Mouse (Mus musculus): ENCODE measurements around the gene Arpc5l. TPM values are rescaled to one million over a fixed set of nuclear protein-coding genes. Genes with fewer than 3 reads are reported as not detected.

The Arpc5l gene
- polyA plus RNA-seq, 1 experiment from 2014 or later, result 144 TPM

GRCm38 (mm10) chr2:38975181-38975580 is 30.0 kb upstream of the Arpc5l start:
- 86% methylated on average over 3 of the region's 3 CpGs for WGBS
- Histone ChIP-seq H3K4me2 (ENCODE audit: low read length) (no peak overlapping the region), H3K9me3 (ENCODE audit: control insufficient read depth, low read length) (no peaks in the 10 kb centered on the region), H3K4me3 (replicated peaks; ENCODE audit: low read depth, low read length) (no peak overlapping the region), H3K4me1 (ENCODE audit: control insufficient read depth, insufficient read depth, low read length) (no peaks in the 10 kb centered on the region), H3K9ac (replicated peaks; ENCODE audit: low read length) (no peak overlapping the region), H3K27ac (replicated peaks; ENCODE audit: low read depth, low read length) (no peak overlapping the region), H3K27me3 (ENCODE audit: control insufficient read depth, insufficient read depth, low read length) (no peaks in the 10 kb centered on the region), H3K36me3 (ENCODE audit: control insufficient read depth, insufficient read depth, low read length) (no peaks in the 10 kb centered on the region)
- ATAC-seq (ENCODE audit: low FRiP score, low TSS enrichment) (no peak), DNase-seq (no peak)

GRCm38 (mm10) chr2:38975941-38976805 is 29.0 kb upstream of the Arpc5l start:
- ATAC-seq (ENCODE audit: low FRiP score, low TSS enrichment), result no peak
- Histone ChIP-seq H3K9ac (replicated peaks; ENCODE audit: low read length) (no peak overlapping the region), H3K27ac (replicated peaks; ENCODE audit: low read depth, low read length) (no peak overlapping the region), H3K36me3 (ENCODE audit: control insufficient read depth, insufficient read depth, low read length) (no peaks in the 10 kb centered on the region), H3K4me2 (ENCODE audit: low read length) (no peak overlapping the region), H3K9me3 (ENCODE audit: control insufficient read depth, low read length) (no peaks in the 10 kb centered on the region), H3K27me3 (ENCODE audit: control insufficient read depth, insufficient read depth, low read length) (no peaks in the 10 kb centered on the region), H3K4me3 (replicated peaks; ENCODE audit: low read depth, low read length) (no peak overlapping the region), H3K4me1 (ENCODE audit: control insufficient read depth, insufficient read depth, low read length) (no peaks in the 10 kb centered on the region)
- DNase-seq, result no peak
- 84% methylated on average over 21 of the region's 21 CpGs for WGBS

GRCm38 (mm10) chr2:38977837-38978236 is 27.3 kb upstream of the Arpc5l start:
- WGBS, result 66% methylated on average over 4 of the region's 4 CpGs
- no peak for ATAC-seq (ENCODE audit: low FRiP score, low TSS enrichment)

GRCm38 (mm10) chr2:38983456-38983855 is 21.7 kb upstream of the Arpc5l start:
- no peaks in the 10 kb centered on the region for H3K27me3 ChIP-seq (ENCODE audit: control insufficient read depth, insufficient read depth, low read length)
- no peak overlapping the region for H3K4me2 ChIP-seq (ENCODE audit: low read length)
- no peak for ATAC-seq (ENCODE audit: low FRiP score, low TSS enrichment)
- no peak for DNase-seq
- H3K4me3 ChIP-seq (replicated peaks; ENCODE audit: low read depth, low read length), result no peak overlapping the region
- no peaks in the 10 kb centered on the region for H3K36me3 ChIP-seq (ENCODE audit: control insufficient read depth, insufficient read depth, low read length)
- H3K4me1 ChIP-seq (ENCODE audit: control insufficient read depth, insufficient read depth, low read length), result no peaks in the 10 kb centered on the region
- H3K27ac ChIP-seq (replicated peaks; ENCODE audit: low read depth, low read length), result no peak overlapping the region
- H3K9ac ChIP-seq (replicated peaks; ENCODE audit: low read length), result no peak overlapping the region
- no peaks in the 10 kb centered on the region; the same call in 1 of the 2 replicates for H3K9me3 ChIP-seq (ENCODE audit: control insufficient read depth, low read length)
- 97% methylated on average over 2 of the region's 2 CpGs for WGBS

More at GRCm38 (mm10) chr2:38977837-38978236, 27.3 kb upstream of the Arpc5l start:
- H3K9me3 ChIP-seq (ENCODE audit: control insufficient read depth, low read length), result no peaks in the 10 kb centered on the region
- H3K9ac ChIP-seq (replicated peaks; ENCODE audit: low read length), result no peak overlapping the region
- no peak for DNase-seq
- no peak overlapping the region for H3K4me2 ChIP-seq (ENCODE audit: low read length)
- H3K36me3 ChIP-seq (ENCODE audit: control insufficient read depth, insufficient read depth, low read length), result no peaks in the 10 kb centered on the region
- H3K4me3 ChIP-seq (replicated peaks; ENCODE audit: low read depth, low read length), result no peak overlapping the region
- no peaks in the 10 kb centered on the region for H3K4me1 ChIP-seq (ENCODE audit: control insufficient read depth, insufficient read depth, low read length)
- no peaks in the 10 kb centered on the region for H3K27me3 ChIP-seq (ENCODE audit: control insufficient read depth, insufficient read depth, low read length)
- no peak overlapping the region for H3K27ac ChIP-seq (replicated peaks; ENCODE audit: low read depth, low read length)

GRCm38 (mm10) chr2:38986580-38986979 is 18.6 kb upstream of the Arpc5l start:
- Histone ChIP-seq H3K9me3 (ENCODE audit: control insufficient read depth, low read length) (no peaks in the 10 kb centered on the region; the same call in 1 of the 2 replicates), H3K27ac (replicated peaks; ENCODE audit: low read depth, low read length) (no peak overlapping the region), H3K4me2 (ENCODE audit: low read length) (no peak overlapping the region), H3K4me1 (ENCODE audit: control insufficient read depth, insufficient read depth, low read length) (no peaks in the 10 kb centered on the region), H3K4me3 (replicated peaks; ENCODE audit: low read depth, low read length) (no peak overlapping the region), H3K27me3 (ENCODE audit: control insufficient read depth, insufficient read depth, low read length) (no peaks in the 10 kb centered on the region), H3K9ac (replicated peaks; ENCODE audit: low read length) (no peak overlapping the region), H3K36me3 (ENCODE audit: control insufficient read depth, insufficient read depth, low read length) (no peaks in the 10 kb centered on the region)
- no peak for ATAC-seq (ENCODE audit: low FRiP score, low TSS enrichment)
- no peak for DNase-seq
- 86% methylated on average over 3 of the region's 3 CpGs for WGBS

- ATAC-seq (ENCODE audit: low FRiP score, low TSS enrichment) (no peak), DNase-seq (no peak)
- Histone ChIP-seq H3K27ac (replicated peaks; ENCODE audit: low read depth, low read length) (no peak overlapping the region), H3K9ac (replicated peaks; ENCODE audit: low read length) (no peak overlapping the region), H3K4me2 (ENCODE audit: low read length) (no peak overlapping the region), H3K9me3 (ENCODE audit: control insufficient read depth, low read length) (no peaks in the 10 kb centered on the region; the same call in 1 of the 2 replicates), H3K4me1 (ENCODE audit: control insufficient read depth, insufficient read depth, low read length) (no peaks in the 10 kb centered on the region), H3K27me3 (ENCODE audit: control insufficient read depth, insufficient read depth, low read length) (no peaks in the 10 kb centered on the region), H3K4me3 (replicated peaks; ENCODE audit: low read depth, low read length) (no peak overlapping the region), H3K36me3 (ENCODE audit: control insufficient read depth, insufficient read depth, low read length) (no peaks in the 10 kb centered on the region)
- WGBS, result 75% methylated on average over 1 of the region's 1 CpGs
These were observed 17.8 kb upstream of the Arpc5l start for GRCm38 (mm10) chr2:38987371-38987770.

GRCm38 (mm10) chr2:38987803-38988510 is 17.2 kb upstream of the Arpc5l start:
- Histone ChIP-seq H3K27ac (replicated peaks; ENCODE audit: low read depth, low read length) (no peak overlapping the region), H3K4me2 (ENCODE audit: low read length) (no peak overlapping the region), H3K4me1 (ENCODE audit: control insufficient read depth, insufficient read depth, low read length) (no peaks in the 10 kb centered on the region), H3K9ac (replicated peaks; ENCODE audit: low read length) (no peak overlapping the region), H3K4me3 (replicated peaks; ENCODE audit: low read depth, low read length) (no peak overlapping the region), H3K27me3 (ENCODE audit: control insufficient read depth, insufficient read depth, low read length) (no peaks in the 10 kb centered on the region), H3K36me3 (ENCODE audit: control insufficient read depth, insufficient read depth, low read length) (no peaks in the 10 kb centered on the region), H3K9me3 (ENCODE audit: control insufficient read depth, low read length) (no peaks in the 10 kb centered on the region; the same call in 1 of the 2 replicates)
- 84% methylated on average over 6 of the region's 6 CpGs for WGBS
- ATAC-seq (ENCODE audit: low FRiP score, low TSS enrichment) (no peak), DNase-seq (no peak)

GRCm38 (mm10) chr2:38988929-38989328 is 16.2 kb upstream of the Arpc5l start:
- Histone ChIP-seq H3K27ac (replicated peaks; ENCODE audit: low read depth, low read length) (no peak overlapping the region), H3K9me3 (ENCODE audit: control insufficient read depth, low read length) (no peaks in the 10 kb centered on the region; the same call in 1 of the 2 replicates), H3K4me2 (ENCODE audit: low read length) (no peak overlapping the region), H3K4me3 (replicated peaks; ENCODE audit: low read depth, low read length) (no peak overlapping the region), H3K9ac (replicated peaks; ENCODE audit: low read length) (no peak overlapping the region), H3K36me3 (ENCODE audit: control insufficient read depth, insufficient read depth, low read length) (no peaks in the 10 kb centered on the region), H3K27me3 (ENCODE audit: control insufficient read depth, insufficient read depth, low read length) (no peaks in the 10 kb centered on the region), H3K4me1 (ENCODE audit: control insufficient read depth, insufficient read depth, low read length) (no peaks in the 10 kb centered on the region)
- DNase-seq (no peak), ATAC-seq (ENCODE audit: low FRiP score, low TSS enrichment) (no peak)
- 86% methylated on average over 2 of the region's 2 CpGs for WGBS
